Mouse (Mus musculus) kidney, embryonic 14.5 days (tissue): Measurements from ENCODE around the gene Epor. TPM values are rescaled to one million over a fixed set of nuclear protein-coding genes. Genes with fewer than 3 reads are reported as not detected.

Experiments used
- ATAC-seq: fragments of 200-750 bp; cut with Nextera tagmentation; 2 replicates; pipeline ENCODE4 v1.8.0; 2017; ENCODE audit warnings: moderate number of reproducible peaks, mild to moderate bottlenecking, moderate TSS enrichment, moderate library complexity; ENCODE audit not compliant: low FRiP score, low TSS enrichment
- H3K27ac ChIP-seq: fragments of 300-500 bp; sonication (generic); 2 replicates; pipeline ENCODE4 v1.5.1; 2014; ENCODE audit warnings: low read depth, mild to moderate bottlenecking, low read length, moderate library complexity, mixed read lengths
- H3K27me3 ChIP-seq: fragments of 300-500 bp; sonication (generic); 2 replicates; pipeline ENCODE4 v1.6.1; 2014; ENCODE audit warnings: mild to moderate bottlenecking, low read length; ENCODE audit not compliant: control insufficient read depth, insufficient read depth
- H3K36me3 ChIP-seq: fragments of 300-500 bp; sonication (generic); 2 replicates; pipeline ENCODE4 v1.6.1; 2014; ENCODE audit warnings: low read length, mixed read lengths; ENCODE audit not compliant: control insufficient read depth, insufficient read depth
- H3K4me1 ChIP-seq: fragments of 300-500 bp; sonication (generic); 2 replicates; pipeline ENCODE4 v1.6.1; 2014; ENCODE audit warnings: low read length, mixed read lengths; ENCODE audit not compliant: control insufficient read depth, insufficient read depth
- H3K4me2 ChIP-seq: fragments of 300-500 bp; sonication (generic); replicated peaks from 2 replicates; pipeline ENCODE4 v1.6.1; 2014; ENCODE audit warnings: low read depth, mild to moderate bottlenecking, low read length
- H3K4me3 ChIP-seq: fragments of 300-500 bp; sonication (generic); 2 replicates; pipeline ENCODE4 v1.5.1; 2014; ENCODE audit warnings: mild to moderate bottlenecking, low read length
- H3K9ac ChIP-seq: fragments of 300-500 bp; sonication (generic); 2 replicates; pipeline ENCODE4 v1.6.1; 2014; ENCODE audit warnings: low read depth, mild to moderate bottlenecking, low read length, moderate library complexity
- H3K9me3 ChIP-seq: fragments of 300-500 bp; sonication (generic); 2 replicates; pipeline ENCODE4 v1.6.1; 2016; ENCODE audit warnings: low read length; ENCODE audit not compliant: control insufficient read depth
- WGBS: fragments of 180-500 bp; shearing (Covaris S2); extraction: QIAGEN DNeasy Blood & Tissue Kit; methylation state at CpG from one replicate; pipeline ENCODE4 v1.1.7; 2014; 5-methylcytosine and 5-hydroxymethylcytosine counted together
- polyA plus RNA-seq: library from polyadenylated mRNA; unstranded; fragments of >200 nt; fragmentation: Nextera tagmentation; extraction: Ambion mirVana; gene quantifications from 2 replicates; pipeline ENCODE4 v1.2.1, GENCODE M21; 2014

The Epor gene
- polyA plus RNA-seq, 1 experiment from 2014 or later = 10.5 TPM

DNA sequence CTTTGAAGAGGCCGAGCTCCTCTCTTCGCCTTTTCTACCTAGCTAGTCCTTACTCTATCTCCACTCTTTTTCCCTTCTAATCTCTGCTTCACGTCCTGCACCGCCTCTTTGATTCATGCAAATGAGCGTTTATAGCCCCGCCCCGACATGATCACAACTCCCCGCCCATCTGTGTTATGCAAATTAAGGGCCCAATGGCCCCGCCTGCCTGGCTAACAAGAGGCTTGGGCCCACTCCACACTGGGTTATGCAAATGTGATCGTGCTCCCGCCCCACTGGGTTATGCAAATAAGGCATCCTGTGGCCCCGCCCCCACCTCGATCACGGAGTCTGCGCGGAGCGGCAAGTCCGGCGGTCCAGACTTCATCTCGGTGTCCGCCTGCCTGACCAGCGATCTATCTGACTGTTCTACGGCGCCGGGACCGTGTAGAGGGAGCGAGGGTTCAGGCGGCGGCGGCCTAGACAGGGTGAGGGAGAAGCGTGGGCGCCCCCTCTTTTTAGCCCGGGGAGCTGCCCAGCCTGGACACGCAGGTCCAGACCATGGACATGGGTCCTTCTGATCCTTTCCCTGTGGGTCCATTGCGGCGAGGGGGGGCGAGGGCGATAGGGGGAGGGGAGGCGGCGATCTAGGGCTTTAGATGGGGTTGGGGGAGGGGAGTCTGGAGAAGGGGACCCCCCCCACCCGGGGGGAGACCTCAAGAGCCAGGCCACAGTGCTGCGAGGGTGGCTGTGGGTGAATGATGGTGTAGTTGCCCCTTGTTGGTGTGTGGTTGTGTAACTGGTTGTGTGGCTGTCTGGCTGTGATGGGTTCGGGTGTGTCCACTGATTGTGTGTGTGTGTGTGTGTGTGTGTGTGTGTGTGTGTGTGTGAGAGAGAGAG, 26.4 kb downstream of the Epor start, which contains the start of gene Plppr2:
Gene Plppr2 (plus strand): TSS at position 342 of the 879 bp plus-strand sequence.
- no peak within 1 kb of the TSS for H3K27ac ChIP-seq
- H3K4me3 ChIP-seq = peak within 1 kb of the TSS; percentile 57
- H3K9me3 ChIP-seq = no peaks in the 10 kb centered on the region
- no peaks in the 10 kb centered on the region for H3K4me1 ChIP-seq
- no peaks in the 10 kb centered on the region for H3K27me3 ChIP-seq
- 2% methylated on average over 41 of the region's 43 CpGs for WGBS
- no peaks in the 10 kb centered on the region for H3K36me3 ChIP-seq
- peak within 1 kb of the TSS; percentile 63 for H3K9ac ChIP-seq
- peak within 1 kb of the TSS; percentile 82 for H3K4me2 ChIP-seq
- peak; percentile 97 for ATAC-seq

DNA sequence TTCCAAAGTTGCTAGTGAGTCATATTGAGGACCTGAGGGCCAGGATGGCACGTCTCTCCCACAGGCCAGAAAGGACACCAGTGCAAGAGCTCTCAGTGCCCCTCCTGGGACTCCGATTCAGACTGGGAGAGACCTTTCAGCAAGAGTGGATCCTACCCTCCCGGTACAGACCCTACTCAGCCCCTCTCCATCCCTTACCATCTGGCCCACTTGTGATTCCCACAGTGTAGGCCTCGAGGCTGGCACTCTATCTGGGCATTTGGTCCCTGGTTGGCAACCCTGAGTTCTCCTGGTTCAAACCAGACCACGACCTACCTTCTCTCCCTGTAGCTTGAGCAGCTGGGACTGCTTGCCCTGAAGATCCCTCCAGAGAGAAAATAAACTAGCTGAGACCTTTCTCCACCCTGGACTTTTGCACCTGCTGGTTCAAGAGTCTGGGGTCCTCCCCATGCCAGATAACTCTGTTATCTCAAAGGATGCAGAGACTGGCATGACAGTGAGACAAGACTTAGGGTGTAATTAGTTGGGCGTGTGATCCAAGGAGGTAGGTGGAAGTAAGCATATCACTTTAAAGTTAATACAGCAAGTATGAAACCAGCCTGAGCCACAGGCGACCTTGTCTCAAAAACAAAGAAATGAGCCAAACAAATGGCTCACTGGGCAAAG, 27.7 kb downstream of the Epor start:
- 78% methylated on average over 7 of the region's 7 CpGs for WGBS
- no peak overlapping the region for H3K9ac ChIP-seq
- H3K36me3 ChIP-seq = no peaks in the 10 kb centered on the region
- no peaks in the 10 kb centered on the region for H3K27me3 ChIP-seq
- no peaks in the 10 kb centered on the region for H3K4me1 ChIP-seq
- no peak for ATAC-seq
- no peak overlapping the region for H3K27ac ChIP-seq
- H3K9me3 ChIP-seq = no peaks in the 10 kb centered on the region
- no peak overlapping the region for H3K4me3 ChIP-seq
- H3K4me2 ChIP-seq = no peak overlapping the region

DNA sequence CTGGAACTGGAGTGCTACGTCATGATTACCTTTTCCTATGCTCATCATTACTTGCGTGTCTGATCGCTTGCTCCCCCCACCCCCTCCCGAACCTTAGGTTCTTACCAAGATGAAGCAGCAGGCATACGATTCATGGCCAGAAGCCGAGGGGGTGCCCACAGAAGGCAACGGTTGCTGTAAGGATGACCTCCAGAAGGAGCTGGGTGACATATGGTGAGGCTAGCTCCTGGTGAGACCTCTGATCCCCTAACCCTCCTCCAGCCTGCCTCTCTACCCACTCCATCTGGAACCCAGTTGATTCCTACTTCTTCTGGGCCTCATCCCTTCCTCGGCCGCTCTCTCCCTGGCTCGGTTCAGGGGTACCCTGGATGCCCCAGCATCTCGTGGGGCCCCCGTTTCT, 29.3 kb downstream of the Epor start:
- Histone ChIP-seq H3K36me3 (no peaks in the 10 kb centered on the region), H3K27ac (no peak overlapping the region), H3K4me2 (no peak overlapping the region), H3K9me3 (no peaks in the 10 kb centered on the region), H3K4me1 (no peaks in the 10 kb centered on the region), H3K9ac (no peak overlapping the region), H3K27me3 (no peaks in the 10 kb centered on the region), H3K4me3 (no peak overlapping the region)
- no peak for ATAC-seq
- WGBS = 87% methylated on average over 12 of the region's 12 CpGs

DNA sequence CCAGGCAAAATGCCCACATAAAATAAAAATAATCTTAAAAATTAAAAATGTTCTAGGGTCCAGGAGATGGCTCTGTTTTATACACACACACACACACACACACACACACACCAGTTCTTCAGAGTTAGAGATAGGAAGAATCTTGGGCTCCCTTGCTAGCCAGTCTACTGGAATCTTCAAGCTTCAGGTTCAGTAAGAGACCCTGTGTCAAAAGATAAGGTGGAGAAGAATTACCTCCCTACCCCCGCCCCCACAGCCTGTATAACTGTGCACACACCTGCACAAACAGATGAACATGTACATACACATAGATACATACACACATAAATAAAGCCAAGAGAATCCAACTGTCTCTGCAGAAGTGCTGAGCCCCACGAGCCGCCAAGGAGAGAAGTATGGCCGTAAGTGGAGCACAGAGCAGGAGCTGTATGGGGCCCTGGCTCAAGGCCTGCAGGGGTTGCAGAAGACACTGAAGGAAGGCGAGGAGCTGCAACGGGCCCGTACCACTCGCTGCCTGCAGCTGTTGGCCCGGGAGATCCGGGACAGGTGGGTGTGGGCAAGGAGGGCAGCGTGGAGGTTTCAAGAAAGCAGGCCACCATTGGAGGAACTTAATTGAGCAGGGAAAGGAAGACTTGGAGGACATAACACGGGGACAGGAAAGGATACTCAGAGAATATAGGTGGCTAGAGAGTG, 30.7 kb downstream of the Epor start:
- Histone ChIP-seq H3K4me1 (no peaks in the 10 kb centered on the region), H3K9ac (no peak overlapping the region), H3K9me3 (no peaks in the 10 kb centered on the region), H3K4me2 (no peak overlapping the region), H3K27me3 (no peaks in the 10 kb centered on the region), H3K4me3 (no peak overlapping the region), H3K27ac (no peak overlapping the region), H3K36me3 (no peaks in the 10 kb centered on the region)
- ATAC-seq = no peak
- WGBS = 60% methylated on average over 12 of the region's 12 CpGs

DNA sequence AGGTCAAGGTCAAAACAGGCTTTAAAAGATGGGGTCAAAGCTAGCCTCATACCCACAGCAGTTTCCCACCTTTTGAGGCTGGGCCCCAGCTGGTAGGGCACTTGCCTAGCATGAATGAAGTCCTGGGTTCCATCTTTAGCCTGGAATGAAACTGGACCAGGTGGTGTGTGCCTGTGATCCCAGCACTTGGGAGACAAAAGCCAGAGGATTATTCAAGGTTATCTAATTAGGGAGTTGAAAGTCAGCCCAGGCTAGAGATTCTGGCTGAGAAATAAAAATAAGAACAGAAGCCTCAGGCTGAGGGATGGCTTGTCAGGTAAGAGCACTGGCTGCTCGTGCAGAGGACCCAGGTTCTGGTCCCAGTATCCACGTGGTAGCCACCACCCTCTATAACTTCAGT, 31.3 kb downstream of the Epor start:
- no peak overlapping the region for H3K4me3 ChIP-seq
- H3K9ac ChIP-seq = no peak overlapping the region
- H3K9me3 ChIP-seq = no peaks in the 10 kb centered on the region
- H3K27ac ChIP-seq = no peak overlapping the region
- H3K4me2 ChIP-seq = no peak overlapping the region
- H3K4me1 ChIP-seq = no peaks in the 10 kb centered on the region
- no peaks in the 10 kb centered on the region for H3K27me3 ChIP-seq
- H3K36me3 ChIP-seq = no peaks in the 10 kb centered on the region
- ATAC-seq = no peak
- 73% methylated on average over 2 of the region's 2 CpGs for WGBS

DNA sequence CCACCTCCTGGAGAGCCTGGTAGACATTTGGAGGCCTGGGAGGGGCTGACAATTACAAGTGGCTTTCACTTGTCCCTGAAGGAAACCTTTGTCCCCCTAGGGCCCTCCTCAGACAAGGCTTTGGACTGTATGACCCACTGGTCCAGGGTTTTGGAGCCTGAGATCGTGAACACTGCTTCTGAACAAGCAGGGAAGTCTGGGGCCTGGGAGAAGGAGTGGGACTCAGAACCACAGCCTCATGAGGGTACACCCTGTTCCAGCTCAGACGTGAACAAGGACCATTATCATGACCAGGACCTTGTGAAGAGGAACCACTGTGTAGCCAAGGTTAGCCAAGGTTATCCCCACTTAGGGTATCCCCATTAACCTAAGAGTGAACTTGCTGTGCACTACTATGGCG, 34.1 kb downstream of the Epor start:
- no peak for ATAC-seq
- 71% methylated on average over 3 of the region's 3 CpGs for WGBS
- H3K9ac ChIP-seq = no peak overlapping the region
- no peaks in the 10 kb centered on the region for H3K9me3 ChIP-seq
- H3K36me3 ChIP-seq = no peaks in the 10 kb centered on the region; the same call in 1 of the 2 replicates
- no peak overlapping the region for H3K27ac ChIP-seq
- H3K27me3 ChIP-seq = no peaks in the 10 kb centered on the region
- H3K4me2 ChIP-seq = no peak overlapping the region
- H3K4me1 ChIP-seq = peaks cover 9% of the 10 kb centered on the region
- H3K4me3 ChIP-seq = no peak overlapping the region

DNA sequence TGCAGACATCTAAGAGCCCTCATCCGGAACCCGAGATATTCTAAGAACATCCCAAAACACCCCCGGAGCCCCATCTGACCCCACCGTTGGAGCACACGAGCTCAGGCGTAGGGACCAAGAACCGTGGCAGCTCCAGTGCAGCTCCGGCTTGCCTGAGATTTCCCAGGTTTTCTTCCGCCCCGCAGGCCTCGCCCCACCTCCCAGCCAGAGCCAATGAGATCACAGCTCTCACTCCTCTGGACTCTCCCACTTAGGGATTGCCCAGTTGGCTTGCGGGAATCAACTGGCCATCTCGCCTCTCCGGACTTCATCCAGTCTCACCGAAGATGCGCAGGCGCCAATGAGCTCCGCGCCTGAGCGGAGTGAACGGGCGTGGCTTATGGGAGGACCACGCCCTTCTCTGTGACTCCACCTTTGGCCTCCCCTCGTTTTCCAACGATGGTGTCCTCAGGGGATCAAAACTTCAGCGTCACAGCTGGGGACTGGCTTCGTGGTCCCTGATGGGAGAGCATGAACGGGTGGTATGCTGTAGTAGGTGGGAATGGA, 36.0 kb downstream of the Epor start, which contains the start of the genes Ccdc159 and Tmem205:
Gene Ccdc159 (plus strand): TSS at position 264 of the 546 bp plus-strand sequence.
Gene Tmem205 (minus strand): TSS at position 349 of the 546 bp plus-strand sequence.
- ATAC-seq = peak; percentile 98
- Histone ChIP-seq H3K27me3 (no peaks in the 10 kb centered on the region), H3K4me3 (peak within 1 kb of the TSS; percentile 46), H3K4me2 (peak within 1 kb of the TSS; percentile 67), H3K4me1 (peaks cover 9% of the 10 kb centered on the region), H3K36me3 (no peaks in the 10 kb centered on the region; the same call in 1 of the 2 replicates), H3K27ac (peak within 1 kb of the TSS; percentile 51; the same call in 1 of the 2 replicates), H3K9me3 (no peaks in the 10 kb centered on the region), H3K9ac (peak within 1 kb of the TSS; percentile 65)
- WGBS = under 1% methylated on average over 28 of the region's 28 CpGs

DNA sequence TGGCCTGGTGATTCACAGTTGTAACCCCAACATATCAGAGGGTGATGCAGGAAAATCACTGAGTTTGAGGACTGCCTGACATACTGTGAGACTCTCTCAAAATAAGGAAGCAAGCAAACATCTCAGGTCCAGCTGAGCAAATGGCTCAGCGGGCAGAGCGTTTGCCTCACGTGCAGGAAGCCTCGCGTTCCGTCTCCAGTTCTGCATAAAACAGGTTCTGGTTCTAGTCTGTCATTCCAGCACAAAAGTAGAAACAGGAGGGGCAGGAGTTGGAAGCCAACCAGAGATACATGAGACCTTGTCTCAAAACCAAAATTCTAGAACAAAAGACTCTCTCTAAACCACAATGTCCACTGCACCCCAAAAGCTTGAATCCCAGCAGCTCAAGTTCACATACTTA, 36.5 kb downstream of the Epor start:
- 3% methylated on average over 6 of the region's 6 CpGs for WGBS
- H3K4me3 ChIP-seq = peak overlapping the region; percentile 46

More for the DNA sequence above, 36.5 kb downstream of the Epor start:
- Histone ChIP-seq H3K4me1 (peaks cover 9% of the 10 kb centered on the region), H3K9me3 (no peaks in the 10 kb centered on the region), H3K27me3 (no peaks in the 10 kb centered on the region), H3K4me2 (peak overlapping the region; percentile 67), H3K36me3 (no peaks in the 10 kb centered on the region; the same call in 1 of the 2 replicates), H3K9ac (peak overlapping the region; percentile 65), H3K27ac (peak overlapping the region; percentile 39; the same call in 1 of the 2 replicates)
- no peak for ATAC-seq
